Mouse (Mus musculus): ENCODE measurements around the gene Tmem150b.

Gene Tmem150b

DNA sequence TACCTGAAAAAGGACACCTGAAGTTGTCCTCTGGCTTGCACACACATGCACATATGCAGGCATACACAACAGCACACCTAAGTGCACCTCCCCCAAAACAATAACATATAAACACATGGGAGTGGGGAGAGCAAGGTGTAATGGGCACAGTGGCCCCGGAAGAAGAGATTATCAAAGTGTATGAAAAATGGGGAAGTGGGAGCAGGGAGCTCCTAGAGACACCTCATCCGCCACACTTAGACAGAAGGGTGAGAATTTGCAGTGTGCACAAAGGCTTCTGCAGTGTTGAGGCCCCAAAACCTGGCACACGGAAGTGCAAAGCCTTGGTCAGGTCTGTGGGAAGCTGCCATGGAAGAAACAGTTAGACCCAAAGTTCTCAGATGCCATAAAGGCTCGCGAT lies 6.0 kb upstream of the Tmem150b start:
- in situ Hi-C loops (cut with MboI, MseI): no loop called here

DNA sequence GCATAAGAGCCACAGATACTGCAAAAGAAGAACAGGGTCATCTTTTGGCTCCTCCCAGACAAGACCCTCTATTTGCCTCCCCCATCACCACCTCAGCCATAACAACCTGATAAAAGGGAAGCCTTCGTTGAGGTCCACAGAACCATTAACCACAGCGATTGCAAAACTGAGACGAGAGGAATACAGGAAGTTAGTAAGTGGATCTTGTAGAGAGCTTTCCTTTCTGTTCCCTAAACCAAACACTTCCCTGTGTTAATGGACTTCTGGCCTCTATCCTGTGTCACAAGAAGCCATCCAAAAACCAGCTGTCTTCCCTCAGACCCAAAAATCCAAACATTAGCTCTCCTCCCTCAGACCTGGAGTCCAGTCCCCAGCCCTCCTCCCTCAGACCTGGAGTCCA lies 690 bp downstream of the Tmem150b start:
- in situ Hi-C loops (cut with MboI, MseI): no loop called here

DNA sequence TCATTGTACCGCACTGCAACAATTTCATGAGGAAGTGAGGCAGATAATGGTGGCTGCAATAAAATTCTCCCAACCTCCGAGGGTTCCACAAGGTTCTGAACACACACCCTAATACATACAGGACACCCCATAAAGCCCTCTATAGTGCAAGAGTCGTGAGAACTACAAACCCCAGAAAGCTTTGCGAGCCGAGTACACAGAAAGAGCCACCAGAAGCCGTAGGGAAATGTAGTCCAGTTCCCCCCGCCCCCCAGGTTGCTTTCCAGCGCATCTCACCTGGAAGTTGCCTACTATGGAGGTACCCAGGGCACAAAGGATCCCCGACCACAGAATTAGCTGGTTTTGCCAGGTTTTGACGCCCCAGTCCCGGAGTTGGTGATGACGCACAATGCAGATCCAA lies 1.5 kb downstream of the Tmem150b start:
- in situ Hi-C loops (cut with MboI, MseI): no loop called here

DNA sequence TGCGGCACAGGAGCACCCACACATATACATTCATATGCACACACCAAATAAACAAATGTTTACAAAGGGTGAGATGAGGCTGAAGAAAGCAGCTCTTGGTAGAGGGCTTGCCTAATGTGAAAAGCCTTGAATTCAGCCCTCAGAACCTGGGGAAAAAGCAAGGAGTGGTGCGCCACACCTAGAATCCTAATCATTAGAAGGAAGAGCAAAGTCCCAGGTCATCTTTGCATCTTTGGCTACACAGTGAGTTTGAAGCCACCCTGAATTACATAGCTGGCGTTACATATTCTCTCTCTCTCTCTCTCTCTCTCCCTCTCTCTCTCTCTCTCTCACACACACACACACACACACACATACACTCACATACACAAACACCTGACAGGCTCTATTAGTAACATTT lies 5.8 kb downstream of the Tmem150b start:
- in situ Hi-C loops (cut with MboI, MseI): no loop called here

GRCm38 (mm10) chr7:4716955-4717354 lies 8.1 kb downstream of the Tmem150b start:
- in situ Hi-C loops (cut with MboI, MseI): no loop called here

DNA sequence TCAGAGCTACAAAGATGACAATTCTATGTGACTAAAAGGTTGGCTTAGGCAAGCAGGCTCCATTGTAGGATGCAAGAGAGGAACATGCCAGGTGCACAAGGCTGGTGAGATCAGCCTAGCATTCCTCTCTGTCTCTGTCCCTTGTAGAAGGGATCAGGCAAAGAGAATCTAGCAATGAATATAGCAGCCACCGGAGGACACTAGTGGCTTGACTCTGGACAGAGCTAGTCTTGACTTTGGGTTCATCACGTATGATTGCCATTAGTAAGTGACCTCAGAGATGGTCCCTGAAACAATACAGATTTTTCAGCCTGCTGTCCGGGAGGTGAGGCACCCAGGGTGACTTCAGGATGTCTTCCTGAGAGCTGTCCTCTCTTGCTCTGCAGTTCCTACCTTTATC lies 12.5 kb downstream of the Tmem150b start:
- in situ Hi-C loops (cut with MboI, MseI): no loop called here

DNA sequence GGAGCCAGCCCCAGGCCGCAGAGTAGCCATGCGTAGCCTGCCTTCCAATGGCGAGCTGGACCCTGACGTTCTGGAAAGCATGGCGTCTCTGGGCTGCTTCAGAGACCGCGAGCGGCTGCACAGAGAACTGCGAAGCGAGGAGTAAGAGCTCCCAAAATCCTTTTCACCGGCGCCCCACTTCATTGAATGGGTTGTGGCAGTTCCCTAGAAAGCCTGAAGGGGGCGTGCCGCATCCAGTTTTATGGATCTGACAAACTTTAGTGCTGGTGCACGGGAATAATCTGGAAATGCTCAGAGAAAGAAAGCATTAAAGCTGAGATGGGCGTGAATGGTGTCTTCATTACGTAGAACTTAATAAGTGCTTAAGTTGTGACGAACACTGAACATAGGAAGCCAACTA lies 20.0 kb downstream of the Tmem150b start:
- in situ Hi-C loops (cut with MboI, MseI): no loop called here

DNA sequence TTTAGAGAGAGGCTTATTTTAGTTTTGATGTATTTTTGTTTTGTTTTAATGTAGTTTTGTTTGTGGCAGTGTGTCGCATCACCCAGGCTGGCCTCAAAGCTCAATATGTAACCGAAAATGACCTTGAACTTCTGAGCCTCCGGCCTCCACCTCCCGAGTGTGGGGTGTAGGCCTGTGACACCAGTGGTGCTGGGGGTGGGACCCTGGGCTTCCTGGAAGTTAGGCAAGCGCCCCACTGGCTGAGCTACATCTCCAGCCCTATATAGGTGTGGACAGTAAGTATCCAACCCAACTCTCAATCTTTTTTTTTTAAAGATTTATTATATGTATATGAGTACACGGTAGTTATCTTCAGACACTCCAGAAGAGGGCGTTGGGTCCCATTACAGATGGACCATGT lies 21.9 kb downstream of the Tmem150b start:
- in situ Hi-C loops (cut with MboI, MseI): no loop called here

- in situ Hi-C loops (cut with MboI, MseI): no loop called here
Measured at GRCm38 (mm10) chr7:4702334-4702733, 22.7 kb downstream of the Tmem150b start.

GRCm38 (mm10) chr7:4693004-4693403 lies 32.0 kb downstream of the Tmem150b start:
- in situ Hi-C loops (cut with MboI, MseI): loop anchor here (5.0 kb wide), 1 partner anchor 94 kb away; the partner anchor contains the start of gene Tmem238

DNA sequence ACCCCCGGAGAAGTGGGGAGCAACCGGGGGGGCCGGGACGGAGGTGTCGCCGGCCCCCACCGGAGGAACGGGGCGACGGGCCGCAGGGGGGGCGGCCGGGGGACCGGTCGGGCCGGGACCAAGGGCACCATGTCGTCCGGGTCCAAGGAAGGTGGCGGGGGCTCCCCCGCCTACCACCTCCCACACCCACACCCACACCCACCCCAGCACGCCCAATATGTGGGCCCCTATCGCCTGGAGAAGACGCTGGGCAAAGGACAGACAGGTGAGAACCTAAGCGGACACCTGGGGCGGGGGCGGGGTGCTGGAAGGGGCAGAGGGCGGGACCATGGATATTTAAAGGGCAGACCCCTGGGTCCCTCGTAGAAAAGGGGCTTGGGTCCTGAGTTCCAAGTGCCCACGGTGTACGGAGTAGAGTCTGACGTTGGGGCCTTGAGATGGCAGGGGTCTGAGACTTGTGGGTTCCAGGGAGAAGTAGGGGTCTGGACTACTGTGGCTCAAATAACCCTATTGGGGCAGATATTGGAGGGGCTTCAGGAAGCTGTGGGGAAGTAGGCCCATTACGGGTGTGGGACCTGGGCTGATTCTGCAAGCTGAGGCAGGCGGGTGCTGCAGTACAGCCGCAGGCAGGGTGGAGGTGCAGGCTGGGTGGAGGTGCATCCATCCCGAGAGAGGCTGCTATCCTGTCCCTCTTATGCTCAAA lies 33.9 kb downstream of the Tmem150b start:
- in situ Hi-C loops (cut with MboI, MseI): loop anchor here (5.0 kb wide), 1 partner anchor 96 kb away; the partner anchor contains the start of gene Tmem238

DNA sequence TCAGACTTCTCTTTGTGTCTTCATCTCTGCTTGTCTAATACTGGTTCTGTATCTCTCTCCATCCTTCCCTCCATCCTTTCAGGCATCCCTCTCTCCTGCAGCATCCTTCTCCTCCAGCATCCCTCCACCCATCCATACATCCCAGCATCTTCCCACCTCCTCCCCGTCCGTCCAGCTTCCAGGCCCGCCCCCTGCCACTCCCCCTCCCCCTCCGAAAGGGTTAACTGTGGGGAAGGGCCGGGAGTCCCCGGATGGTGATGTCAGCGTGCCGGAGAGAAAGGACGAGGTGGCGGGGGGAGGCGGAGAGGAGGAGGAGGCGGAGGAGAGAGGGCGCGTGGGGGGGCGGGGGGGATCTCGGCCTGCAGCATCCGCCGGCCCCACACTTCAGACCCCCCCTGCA lies 34.7 kb downstream of the Tmem150b start, which contains the start of gene Brsk1:
TSS of gene Brsk1 (plus strand) at position 218 of the 400 bp plus-strand sequence.
- in situ Hi-C loops (cut with MboI, MseI): loop anchor here (5.0 kb wide), 1 partner anchor 97 kb away; the partner anchor contains the start of gene Tmem238

- in situ Hi-C loops (cut with MboI, MseI): no loop called here
Measured at GRCm38 (mm10) chr7:4684632-4685417, 40.2 kb downstream of the Tmem150b start, which contains the start of gene Hspbp1. TSS of gene Hspbp1 (minus strand) at chr7:4685068.

DNA sequence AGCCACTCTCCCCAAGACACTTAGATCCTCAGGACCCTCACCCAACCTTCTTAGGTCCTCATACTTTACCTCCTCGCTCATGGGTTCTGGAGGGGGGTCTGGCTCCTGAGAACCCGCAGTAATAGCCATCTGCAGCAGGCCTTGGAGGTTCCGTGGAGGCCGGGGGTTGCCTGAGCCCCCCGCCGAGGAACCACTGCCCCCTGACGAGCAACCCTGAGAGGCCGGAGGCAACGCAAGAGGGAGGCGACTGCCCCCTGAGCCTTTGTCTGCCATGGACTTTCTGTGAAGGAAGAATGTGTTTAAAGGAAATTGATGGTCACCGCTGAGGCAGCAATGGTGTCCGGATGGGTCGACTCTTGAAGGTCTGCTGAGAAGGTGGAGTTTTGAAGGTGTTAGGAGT lies 40.8 kb downstream of the Tmem150b start:
- in situ Hi-C loops (cut with MboI, MseI): no loop called here

GRCm38 (mm10) chr7:4683307-4683706 lies 41.7 kb downstream of the Tmem150b start:
- in situ Hi-C loops (cut with MboI, MseI): no loop called here

DNA sequence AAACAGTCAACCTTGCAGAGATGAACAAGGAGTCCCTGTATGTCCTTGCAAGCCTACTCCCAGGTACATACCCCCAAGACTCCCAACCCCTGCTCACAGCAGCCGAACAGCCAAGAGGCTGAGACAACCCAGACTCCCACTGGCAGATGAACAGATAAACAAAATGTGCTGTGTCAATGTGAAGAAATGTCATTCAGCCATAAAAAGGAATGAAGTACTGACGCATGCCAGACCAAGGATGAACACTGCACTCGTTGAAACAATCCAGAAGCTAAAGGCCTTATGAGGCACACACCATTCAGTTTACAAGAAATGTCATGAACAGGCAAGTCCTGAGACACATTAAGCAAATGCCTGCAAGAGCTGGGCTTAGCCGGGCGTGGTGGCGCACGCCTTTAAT lies 49.8 kb downstream of the Tmem150b start:
- in situ Hi-C loops (cut with MboI, MseI): no loop called here

DNA sequence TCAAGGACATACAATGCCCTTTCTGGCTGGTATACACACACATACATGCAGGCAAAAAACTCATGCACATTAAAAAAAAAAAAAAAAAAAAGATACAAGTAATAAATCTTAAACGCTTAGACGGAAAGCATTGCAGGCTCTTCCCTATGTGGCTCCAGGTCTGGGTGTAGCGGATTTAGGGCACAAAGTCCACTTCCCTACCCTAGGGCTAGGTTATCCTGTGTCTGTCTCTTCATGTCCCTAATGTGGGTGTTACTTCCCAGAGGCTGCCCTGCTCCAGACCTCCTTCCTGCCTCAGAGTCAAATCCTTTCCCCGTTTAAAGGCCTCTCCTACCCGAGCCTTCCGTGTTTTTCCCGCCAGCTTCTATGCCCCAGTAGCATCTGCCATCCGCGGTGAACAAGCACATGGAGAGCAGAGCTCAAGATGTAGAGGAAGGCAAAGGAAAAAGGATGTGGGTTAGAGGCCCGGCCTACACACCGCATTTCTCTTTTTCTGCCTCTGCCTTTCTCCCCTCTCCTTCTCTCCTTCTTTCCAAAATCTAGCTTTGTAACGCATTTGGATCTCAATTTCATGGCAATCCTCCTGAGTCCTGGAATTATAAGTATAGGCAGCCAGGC lies 50.8 kb downstream of the Tmem150b start:
- in situ Hi-C loops (cut with MboI, MseI): loop anchor here (25.0 kb wide), 1 partner anchor 1012 kb away; the partner anchor contains the start of gene Leng1

DNA sequence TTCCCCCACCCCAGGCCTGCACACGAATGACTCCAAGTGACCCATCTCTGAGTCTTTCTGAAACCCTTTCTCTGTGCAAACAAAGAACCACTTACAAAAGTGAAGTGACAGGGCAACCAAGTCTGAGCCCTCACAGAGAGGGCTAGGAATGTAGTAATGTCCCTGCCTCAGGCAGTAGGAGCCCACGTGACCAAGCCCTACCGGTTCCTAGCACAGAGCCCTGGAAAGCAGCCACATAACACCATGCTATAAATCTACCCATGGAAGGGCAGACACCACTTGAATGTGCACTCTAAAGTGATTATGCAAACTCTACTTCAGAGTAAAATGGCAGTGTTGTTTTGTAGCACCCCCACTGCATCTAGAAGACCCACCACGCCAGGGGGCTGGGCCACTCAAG lies 53.1 kb downstream of the Tmem150b start:
- in situ Hi-C loops (cut with MboI, MseI): loop anchor here (25.0 kb wide), 1 partner anchor 1010 kb away; the partner anchor contains the start of gene Leng1

GRCm38 (mm10) chr7:4670655-4671255 lies 54.3 kb downstream of the Tmem150b start:
- in situ Hi-C loops (cut with MboI, MseI): loop anchor here (25.0 kb wide), 1 partner anchor 1008 kb away; the partner anchor contains the start of gene Leng1

DNA sequence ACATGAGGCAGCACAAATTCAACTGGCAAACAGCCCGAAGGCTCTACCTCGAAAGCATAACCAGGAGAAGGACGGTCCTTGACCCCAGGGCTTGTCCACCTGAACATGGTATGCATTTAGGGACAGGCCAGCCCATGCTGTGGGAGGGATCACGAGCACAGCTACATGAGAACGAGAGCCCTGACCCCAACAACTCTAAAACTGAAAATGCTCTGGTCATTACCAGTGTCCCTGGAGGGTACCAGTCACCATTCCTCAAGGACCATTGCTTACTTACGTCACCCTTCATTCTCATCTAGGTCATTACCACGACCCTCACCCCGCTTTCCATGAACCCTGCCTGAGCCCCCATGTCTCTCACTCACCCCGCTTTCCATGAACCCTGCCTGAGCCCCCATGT lies 55.9 kb downstream of the Tmem150b start:
- in situ Hi-C loops (cut with MboI, MseI): loop anchor here (25.0 kb wide), 1 partner anchor 1007 kb away; the partner anchor contains the start of gene Leng1

GRCm38 (mm10) chr7:4668506-4668905 lies 56.5 kb downstream of the Tmem150b start:
- in situ Hi-C loops (cut with MboI, MseI): loop anchor here (25.0 kb wide), 1 partner anchor 1006 kb away; the partner anchor contains the start of gene Leng1

Measured in T-helper 2 cell (primary cell).